Mouse (Mus musculus): Measurements from ENCODE around the gene Gstt4. TPM values are rescaled to one million over a fixed set of nuclear protein-coding genes. Genes with fewer than 3 reads are reported as not detected.

Gstt4 gene
- polyA plus RNA-seq, 1 experiment from 2014 or later = not detected

DNA sequence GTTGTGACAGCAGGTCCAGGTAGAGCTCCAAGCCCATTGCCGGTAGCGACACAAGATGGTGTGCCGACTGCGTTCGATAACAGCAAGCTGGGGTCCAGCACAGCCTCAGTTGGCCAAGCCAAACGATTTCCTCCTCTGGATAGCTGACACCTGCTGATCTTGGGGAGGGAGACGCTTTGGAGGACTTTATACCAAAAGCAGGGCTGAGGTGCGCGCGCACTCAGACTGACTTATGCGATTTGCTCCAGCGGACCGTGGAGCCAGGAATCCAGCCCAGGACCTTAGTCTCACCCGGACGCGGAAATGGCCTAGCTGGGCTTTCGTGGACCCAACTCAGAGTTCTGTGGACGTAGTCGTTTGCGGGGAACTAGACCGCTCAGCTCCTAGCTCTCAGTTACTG is 11.9 kb upstream of the Gstt4 start:
- WGBS = 3% methylated on average over 21 of the region's 21 CpGs
- Histone ChIP-seq H3K36me3 (replicated peaks) (no peaks in the 10 kb centered on the region), H3K27ac (peak overlapping the region; percentile 77), H3K9me3 (no peaks in the 10 kb centered on the region), H3K27me3 (ENCODE audit: poor library complexity, severe bottlenecking) (peaks cover 37% of the 10 kb centered on the region), H3K4me3 (peak overlapping the region; percentile 56), H3K4me1 (peaks cover 59% of the 10 kb centered on the region)
- DNase-seq (ENCODE audit: extremely low spot score, low spot score) = peak; percentile 74

- Histone ChIP-seq H3K27ac (0 out of 2 replicates have a peak overlapping the region, but pooled peaks have one; percentile 77), H3K4me3 (peak overlapping the region; percentile 56), H3K9me3 (no peaks in the 10 kb centered on the region), H3K27me3 (ENCODE audit: poor library complexity, severe bottlenecking) (peaks cover 37% of the 10 kb centered on the region), H3K36me3 (replicated peaks) (no peaks in the 10 kb centered on the region), H3K4me1 (peaks cover 55% of the 10 kb centered on the region)
- 16% methylated on average over 21 of the region's 21 CpGs for WGBS
- DNase-seq (ENCODE audit: extremely low spot score, low spot score) = no peak
These were observed 11.2 kb upstream of the Gstt4 start for GRCm38 (mm10) chr10:75833456-75834080.

GRCm38 (mm10) chr10:75832272-75832895 is 10.0 kb upstream of the Gstt4 start:
- Histone ChIP-seq H3K4me3 (no peak overlapping the region), H3K36me3 (replicated peaks) (no peaks in the 10 kb centered on the region), H3K4me1 (peaks cover 43% of the 10 kb centered on the region), H3K27ac (no peak overlapping the region), H3K9me3 (no peaks in the 10 kb centered on the region), H3K27me3 (ENCODE audit: poor library complexity, severe bottlenecking) (peaks cover 37% of the 10 kb centered on the region)
- WGBS = 70% methylated on average over 13 of the region's 13 CpGs
- DNase-seq (ENCODE audit: extremely low spot score, low spot score) = no peak

DNA sequence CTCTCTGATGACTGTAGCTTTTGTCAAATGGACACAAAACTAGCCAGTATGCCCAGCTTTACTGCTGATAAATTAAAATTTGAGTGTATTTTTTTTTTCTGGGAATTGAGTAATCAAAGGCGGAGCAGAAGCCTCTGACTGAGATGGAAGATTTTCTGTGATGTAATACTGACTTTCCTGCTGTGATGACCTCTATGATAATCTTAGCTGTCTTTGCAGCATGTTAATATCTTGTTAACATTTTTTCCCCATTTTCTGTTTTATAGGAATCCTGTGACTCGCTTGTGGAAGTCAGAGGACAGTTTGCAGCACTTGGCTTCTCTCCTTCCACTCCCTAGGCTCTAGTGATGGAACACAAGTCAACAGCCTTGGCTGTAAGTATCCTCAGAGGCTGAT is 7.9 kb upstream of the Gstt4 start:
- peaks cover 34% of the 10 kb centered on the region for H3K27me3 ChIP-seq (ENCODE audit: poor library complexity, severe bottlenecking)
- no peak overlapping the region for H3K27ac ChIP-seq
- H3K4me3 ChIP-seq = no peak overlapping the region
- peaks cover 22% of the 10 kb centered on the region for H3K4me1 ChIP-seq
- no peak for DNase-seq (ENCODE audit: extremely low spot score, low spot score)
- no peaks in the 10 kb centered on the region for H3K36me3 ChIP-seq (replicated peaks)
- no peaks in the 10 kb centered on the region for H3K9me3 ChIP-seq
- WGBS = 83% methylated on average over 2 of the region's 2 CpGs

- no peak overlapping the region for H3K4me3 ChIP-seq
- H3K4me1 ChIP-seq = peaks cover 16% of the 10 kb centered on the region
- no peak overlapping the region for H3K27ac ChIP-seq
- peaks cover 28% of the 10 kb centered on the region for H3K27me3 ChIP-seq (ENCODE audit: poor library complexity, severe bottlenecking)
- no peaks in the 10 kb centered on the region for H3K9me3 ChIP-seq
- H3K36me3 ChIP-seq (replicated peaks) = no peaks in the 10 kb centered on the region
- 80% methylated on average over 2 of the region's 2 CpGs for WGBS
- no peak for DNase-seq (ENCODE audit: extremely low spot score, low spot score)
These were observed 7.4 kb upstream of the Gstt4 start for GRCm38 (mm10) chr10:75829529-75830274.

GRCm38 (mm10) chr10:75828500-75828931 is 6.2 kb upstream of the Gstt4 start:
- no peak overlapping the region for H3K4me3 ChIP-seq
- peaks cover 5% of the 10 kb centered on the region for H3K4me1 ChIP-seq
- H3K36me3 ChIP-seq (replicated peaks) = no peaks in the 10 kb centered on the region
- no peak for DNase-seq (ENCODE audit: extremely low spot score, low spot score)
- H3K9me3 ChIP-seq = peaks cover under 1% of the 10 kb centered on the region; the same call in 1 of the 2 replicates
- H3K27me3 ChIP-seq (ENCODE audit: poor library complexity, severe bottlenecking) = peaks cover 17% of the 10 kb centered on the region
- no peak overlapping the region for H3K27ac ChIP-seq

- Histone ChIP-seq H3K9me3 (peaks cover 8% of the 10 kb centered on the region; the same call in 1 of the 2 replicates), H3K36me3 (replicated peaks) (no peaks in the 10 kb centered on the region), H3K4me3 (no peak overlapping the region), H3K4me1 (no peaks in the 10 kb centered on the region), H3K27ac (no peak overlapping the region), H3K27me3 (ENCODE audit: poor library complexity, severe bottlenecking) (peaks cover 9% of the 10 kb centered on the region)
- no peak for DNase-seq (ENCODE audit: extremely low spot score, low spot score)
- WGBS = 95% methylated on average over 4 of the region's 4 CpGs
These were observed 5.5 kb upstream of the Gstt4 start for GRCm38 (mm10) chr10:75827668-75828360.

DNA sequence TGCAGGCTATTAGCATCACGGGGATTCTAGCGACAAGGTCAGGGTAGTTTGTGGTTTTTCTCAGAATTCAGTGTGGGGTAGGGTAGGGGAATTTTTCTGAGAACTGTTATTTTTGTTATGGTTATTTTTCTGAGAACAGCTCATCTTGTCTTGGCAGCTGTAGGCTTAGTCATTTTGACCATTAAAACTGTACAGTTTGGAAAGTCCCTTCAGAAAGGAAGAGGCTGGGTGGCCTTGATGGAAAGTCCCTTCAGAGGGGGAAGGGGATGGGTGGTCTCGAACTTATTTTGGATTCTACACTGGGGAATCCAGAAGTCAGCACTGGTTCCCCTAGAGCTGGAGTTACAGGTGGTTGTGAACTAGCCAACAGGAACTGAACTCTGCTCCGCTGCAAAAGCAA is 2.2 kb upstream of the Gstt4 start:
- DNase-seq (ENCODE audit: extremely low spot score, low spot score) = no peak
- H3K4me3 ChIP-seq = no peak overlapping the region
- no peaks in the 10 kb centered on the region for H3K36me3 ChIP-seq (replicated peaks)
- H3K27me3 ChIP-seq (ENCODE audit: poor library complexity, severe bottlenecking) = no peaks in the 10 kb centered on the region
- H3K9me3 ChIP-seq = peaks cover 8% of the 10 kb centered on the region; the same call in 1 of the 2 replicates
- no peak overlapping the region for H3K27ac ChIP-seq
- H3K4me1 ChIP-seq = no peaks in the 10 kb centered on the region
- WGBS = 90% methylated on average over 4 of the region's 4 CpGs

DNA sequence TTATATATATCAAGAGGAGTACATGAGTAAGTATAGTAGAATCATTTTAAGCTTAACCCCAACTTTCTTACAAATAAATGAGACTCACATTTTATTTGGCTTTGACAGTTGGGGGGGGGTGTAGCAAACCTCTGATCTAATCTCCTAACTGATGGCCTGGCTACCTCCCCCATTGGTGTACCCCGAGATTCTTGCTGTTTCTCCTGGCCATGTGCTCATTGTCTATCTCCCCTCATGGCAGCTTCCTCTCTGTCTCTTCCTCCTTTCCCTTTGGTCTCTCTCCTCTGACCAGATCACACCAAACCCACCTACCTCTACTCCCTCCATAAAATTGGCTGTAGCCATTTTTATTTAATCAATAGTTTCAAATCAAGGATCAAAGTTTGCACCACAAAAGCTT is 1.4 kb upstream of the Gstt4 start:
- H3K4me3 ChIP-seq = no peak overlapping the region
- no peaks in the 10 kb centered on the region for H3K4me1 ChIP-seq
- no peak overlapping the region for H3K27ac ChIP-seq
- H3K36me3 ChIP-seq (replicated peaks) = no peaks in the 10 kb centered on the region
- peaks cover 8% of the 10 kb centered on the region; the same call in 1 of the 2 replicates for H3K9me3 ChIP-seq
- 96% methylated on average over 1 of the region's 1 CpGs for WGBS
- DNase-seq (ENCODE audit: extremely low spot score, low spot score) = no peak
- no peaks in the 10 kb centered on the region for H3K27me3 ChIP-seq (ENCODE audit: poor library complexity, severe bottlenecking)

- Histone ChIP-seq H3K4me3 (no peak overlapping the region), H3K27ac (no peak overlapping the region), H3K27me3 (ENCODE audit: poor library complexity, severe bottlenecking) (no peaks in the 10 kb centered on the region), H3K4me1 (no peaks in the 10 kb centered on the region), H3K9me3 (peaks cover 8% of the 10 kb centered on the region; the same call in 1 of the 2 replicates), H3K36me3 (replicated peaks) (no peaks in the 10 kb centered on the region)
- DNase-seq (ENCODE audit: extremely low spot score, low spot score) = no peak
- 91% methylated on average over 5 of the region's 5 CpGs for WGBS
These were observed 2.5 kb downstream of the Gstt4 start for GRCm38 (mm10) chr10:75819882-75820281.

GRCm38 (mm10) chr10:75818641-75819040 is 3.7 kb downstream of the Gstt4 start:
- H3K4me1 ChIP-seq = no peaks in the 10 kb centered on the region
- WGBS = 58% methylated on average over 10 of the region's 10 CpGs
- H3K27me3 ChIP-seq (ENCODE audit: poor library complexity, severe bottlenecking) = no peaks in the 10 kb centered on the region
- H3K27ac ChIP-seq = no peak overlapping the region
- H3K9me3 ChIP-seq = peaks cover 8% of the 10 kb centered on the region; the same call in 1 of the 2 replicates
- no peaks in the 10 kb centered on the region for H3K36me3 ChIP-seq (replicated peaks)
- DNase-seq (ENCODE audit: extremely low spot score, low spot score) = no peak
- no peak overlapping the region for H3K4me3 ChIP-seq

- 71% methylated on average over 2 of the region's 2 CpGs for WGBS
- no peak overlapping the region for H3K4me3 ChIP-seq
- no peak overlapping the region for H3K27ac ChIP-seq
- no peak for DNase-seq (ENCODE audit: extremely low spot score, low spot score)
- no peaks in the 10 kb centered on the region for H3K9me3 ChIP-seq
- no peaks in the 10 kb centered on the region for H3K36me3 ChIP-seq (replicated peaks)
- H3K27me3 ChIP-seq (ENCODE audit: poor library complexity, severe bottlenecking) = 0 out of 2 replicates have a peak, but pooled peaks cover 5% of the 10 kb centered on the region
- no peaks in the 10 kb centered on the region for H3K4me1 ChIP-seq
These were observed 18.1 kb downstream of the Gstt4 start for GRCm38 (mm10) chr10:75804217-75804616.
